Mouse (Mus musculus): ENCODE data around the gene Klk6.

GRCm38 (mm10) chr7:43799876-43800275 is 24.4 kb upstream of the Klk6 start:
- no peak for TF ChIP-seq CTCF (IDR thresholded peaks at IDR 0.05; ENCODE audit: extremely low read depth, insufficient read depth, insufficient read length, insufficient replicate concordance)
- no peak for TF ChIP-seq POLR2A (IDR thresholded peaks at IDR 0.05; ENCODE audit: low read depth, low read length)

Data from spleen, adult 2 months (tissue).